8 mouse cellular contexts compared by ENCODE assay signal in the genomic region with DNA sequence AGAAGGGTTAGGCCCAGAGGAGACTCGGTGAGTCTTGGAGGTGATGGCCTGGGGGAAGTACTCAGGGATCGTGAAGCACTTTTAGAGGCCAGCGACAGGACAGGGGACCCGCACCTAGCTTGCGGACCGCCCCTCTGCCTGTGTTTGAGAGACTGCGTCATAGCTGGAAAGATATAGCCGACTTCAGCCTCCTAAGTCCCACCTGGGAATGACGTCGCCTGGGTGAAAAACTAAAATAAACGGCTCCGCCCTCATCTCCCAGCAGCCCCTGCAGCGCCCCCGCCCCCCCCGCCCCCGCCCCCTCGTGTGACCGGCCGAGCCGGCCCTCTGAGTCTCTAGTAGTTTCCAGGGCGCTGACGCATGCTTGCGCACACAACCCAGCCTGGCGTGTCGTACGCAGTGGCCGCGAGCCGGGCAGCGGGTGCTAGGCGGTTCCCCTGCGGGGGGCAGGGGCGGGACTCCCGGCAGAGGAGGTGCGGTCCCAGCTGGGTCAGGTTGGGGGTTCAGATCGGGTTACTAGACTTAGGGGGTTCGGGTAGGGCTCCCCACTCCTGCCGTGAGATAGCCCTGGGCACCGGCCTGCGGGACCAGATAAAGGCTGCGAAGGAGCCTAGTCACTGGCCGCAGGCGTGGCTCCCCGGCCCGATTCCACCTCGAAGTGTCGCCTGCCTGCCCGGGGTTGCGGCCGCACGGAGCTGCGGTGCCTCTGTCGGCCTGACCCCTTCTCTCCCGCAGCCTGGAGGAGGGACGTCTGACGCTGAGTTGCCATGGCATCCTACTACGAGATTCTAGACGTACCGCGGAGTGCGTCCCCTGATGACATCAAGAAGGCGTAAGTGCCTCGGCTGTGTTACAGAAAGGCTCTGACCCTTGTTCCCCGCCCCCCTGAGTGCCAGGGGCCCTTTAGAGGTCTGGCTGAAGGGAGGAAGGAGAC. TPM values are rescaled to one million over a fixed set of nuclear protein-coding genes. Genes with fewer than 3 reads are reported as not detected.
DNase-seq lines count a peak whose midpoint lies in the region; ATAC-seq lines count a peak whose summit lies in the region.

A gene (plus strand): TSS at position 290 of the 934 bp plus-strand sequence.

- H3K9ac ChIP-seq in hindbrain, embryonic 14.5 days = peak within 1 kb of the TSS; percentile 85

- 1% methylated on average over 64 of the region's 64 CpGs for whole genome bisulfite sequencing in hindbrain, embryonic 14.5 days

- no peaks in the 10 kb centered on the region for H3K9me3 ChIP-seq in hindbrain, embryonic 14.5 days (ENCODE audit: control insufficient read depth, low read length)

- no peaks in the 10 kb centered on the region for H3K27me3 ChIP-seq in hindbrain, embryonic 14.5 days (ENCODE audit: control insufficient read depth, insufficient read depth, low read length)

- H3K4me2 ChIP-seq in hindbrain, embryonic 14.5 days (replicated peaks) = peak within 1 kb of the TSS; percentile 83

- H3K4me1 ChIP-seq in hindbrain, embryonic 14.5 days (replicated peaks; ENCODE audit: control insufficient read depth, insufficient read depth, low read length) = peaks cover 15% of the 10 kb centered on the region

- H3K27ac ChIP-seq in hindbrain, embryonic 14.5 days = peak within 1 kb of the TSS; percentile 87

- ATAC-seq in hindbrain, embryonic 14.5 days (ENCODE audit: low FRiP score) = peak; percentile 89

- H3K4me3 ChIP-seq in hindbrain, embryonic 14.5 days (replicated peaks; ENCODE audit: low read length) = peak within 1 kb of the TSS; percentile 63

- peaks cover 20% of the 10 kb centered on the region for H3K36me3 ChIP-seq in hindbrain, embryonic 14.5 days (replicated peaks; ENCODE audit: control insufficient read depth, insufficient read depth)

- peak; percentile 90 for DNase-seq in R1 (ENCODE audit: low read depth, low spot score)
- DNase-seq in cerebellum, postnatal 25 days = peak; percentile 91 to 94
- DNase-seq in gastrocnemius, adult 18-20 months (ENCODE audit: low spot score) = peak; percentile 93
- DNase-seq in hindbrain, embryonic 14.5 days (ENCODE audit: low spot score) = peak; percentile 68
- DNase-seq in left cerebral cortex, adult 11 months (ENCODE audit: low spot score) = peak; percentile 77
- peak; percentile 93 for DNase-seq in lung, postnatal 36 days
- peak; percentile 74 for DNase-seq in retina, embryonic 14.5 days (ENCODE audit: low spot score)
- DNase-seq in thymus, postnatal 4 days = peak; percentile 75

RNA-seq across cellular contexts. Expression of the gene that starts here (rescaled TPM):
- total RNA-seq in gastrocnemius, adult 18-20 months (2021) = 10 to 100 TPM; 74.2 to 86.4 TPM
- 39.5 and 45.2 TPM in 2 replicates for polyA plus RNA-seq in hindbrain, embryonic 14.5 days (2014; fragmentation: Nextera tagmentation; extraction: Ambion mirVana)

Comparison
In these comparisons a context has a peak if more than half of its experiments do, and no peak if none do; other contexts are left out.
1. Peak in every context shown above with its lines: DNase-seq, ATAC-seq, H3K4me3 ChIP-seq and H3K27ac ChIP-seq.